Mouse (Mus musculus): ENCODE data around the gene Bach2. TPM values are rescaled to one million over a fixed set of nuclear protein-coding genes. Genes with fewer than 3 reads are reported as not detected.

Gene Bach2
- total RNA-seq, 2 experiments from 2014 or later = 8.7 to 10.9 TPM

GRCm38 (mm10) chr4:32225191-32225590, 13.4 kb upstream of the Bach2 start:
- no peak for DNase-seq

DNA sequence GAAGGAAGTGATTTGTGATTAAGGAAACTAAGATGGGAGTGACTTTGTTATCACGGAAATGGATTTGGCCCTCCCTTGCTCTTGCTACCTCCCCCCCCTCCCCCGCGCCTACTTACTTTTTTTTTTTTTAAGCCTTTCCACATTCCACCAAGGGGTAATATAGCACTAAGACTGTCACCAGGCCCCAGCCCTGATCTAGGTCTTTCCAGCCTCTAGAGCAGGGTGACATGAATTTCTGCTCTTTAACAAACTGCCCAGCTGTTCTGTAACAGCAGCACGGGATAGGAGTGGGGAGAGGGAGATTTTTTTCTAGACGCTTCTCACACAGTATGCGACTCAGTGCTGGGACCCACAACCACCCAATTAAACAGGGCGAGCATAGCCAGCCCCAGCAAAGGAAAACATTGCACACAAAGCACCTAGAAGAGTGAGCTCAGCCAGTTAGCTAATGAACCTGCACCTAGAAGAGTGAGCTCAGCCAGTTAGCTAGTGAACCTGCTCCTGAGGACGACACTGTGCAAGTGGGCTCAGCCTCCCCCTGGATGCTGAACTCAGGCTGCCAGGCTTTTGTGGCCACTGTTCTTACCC, 10.5 kb upstream of the Bach2 start:
- no peak for DNase-seq

DNA sequence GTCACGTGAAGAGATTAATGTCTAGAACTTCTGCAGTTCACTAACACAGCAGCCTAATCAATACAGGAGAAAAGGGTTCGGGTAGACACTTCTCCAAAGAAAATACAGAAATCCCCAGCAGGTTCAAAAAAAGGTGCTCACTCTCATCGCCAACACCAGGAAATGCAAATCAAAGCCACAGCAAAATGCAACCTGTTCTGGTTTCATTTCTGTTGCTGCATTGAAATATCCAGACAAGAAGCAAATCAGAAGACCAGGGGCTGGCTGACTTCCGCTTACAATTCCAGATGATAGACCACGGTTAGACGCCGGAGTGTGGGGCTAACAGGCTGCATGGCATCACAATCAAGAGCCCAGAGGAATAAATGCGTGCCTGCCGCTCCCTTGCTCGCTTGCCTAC, 9.3 kb upstream of the Bach2 start:
- DNase-seq = no peak

DNA sequence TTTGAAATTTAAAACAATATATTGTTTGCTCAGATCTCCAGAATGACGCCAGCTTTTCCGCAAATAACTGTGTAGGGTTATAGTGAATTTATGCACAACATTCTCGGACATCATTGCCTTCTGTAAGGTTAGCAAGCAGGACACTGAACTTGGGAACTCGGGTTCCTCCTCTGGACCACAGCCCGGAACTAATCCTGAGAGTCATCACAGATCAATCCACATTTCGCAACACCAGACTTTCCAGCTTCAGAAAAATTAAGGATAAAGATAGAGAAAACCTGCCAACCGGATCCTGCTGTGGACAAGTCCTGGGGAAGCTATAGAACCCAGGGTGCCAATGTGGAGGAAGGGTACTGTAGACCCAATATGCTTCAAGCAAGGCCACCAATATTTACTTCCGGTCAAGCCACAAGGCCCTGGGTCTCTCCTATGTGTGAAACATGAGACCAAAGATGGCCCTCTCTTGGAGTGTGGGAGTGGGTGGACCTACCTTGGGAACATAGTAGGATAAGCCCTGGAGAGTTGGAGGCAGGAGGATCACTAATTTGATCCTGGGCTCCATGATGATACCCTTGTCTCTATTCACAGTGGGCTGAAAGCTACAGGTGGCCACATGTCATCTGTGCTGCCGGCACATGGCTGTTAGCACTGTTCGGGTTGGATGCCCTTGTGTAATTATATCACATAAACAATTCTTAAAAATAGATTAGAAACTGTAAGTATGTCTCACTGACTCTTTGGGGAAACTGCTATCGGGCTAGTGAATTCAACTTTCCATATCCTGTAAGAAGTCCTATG, 7.1 kb upstream of the Bach2 start:
- no peak for DNase-seq

DNA sequence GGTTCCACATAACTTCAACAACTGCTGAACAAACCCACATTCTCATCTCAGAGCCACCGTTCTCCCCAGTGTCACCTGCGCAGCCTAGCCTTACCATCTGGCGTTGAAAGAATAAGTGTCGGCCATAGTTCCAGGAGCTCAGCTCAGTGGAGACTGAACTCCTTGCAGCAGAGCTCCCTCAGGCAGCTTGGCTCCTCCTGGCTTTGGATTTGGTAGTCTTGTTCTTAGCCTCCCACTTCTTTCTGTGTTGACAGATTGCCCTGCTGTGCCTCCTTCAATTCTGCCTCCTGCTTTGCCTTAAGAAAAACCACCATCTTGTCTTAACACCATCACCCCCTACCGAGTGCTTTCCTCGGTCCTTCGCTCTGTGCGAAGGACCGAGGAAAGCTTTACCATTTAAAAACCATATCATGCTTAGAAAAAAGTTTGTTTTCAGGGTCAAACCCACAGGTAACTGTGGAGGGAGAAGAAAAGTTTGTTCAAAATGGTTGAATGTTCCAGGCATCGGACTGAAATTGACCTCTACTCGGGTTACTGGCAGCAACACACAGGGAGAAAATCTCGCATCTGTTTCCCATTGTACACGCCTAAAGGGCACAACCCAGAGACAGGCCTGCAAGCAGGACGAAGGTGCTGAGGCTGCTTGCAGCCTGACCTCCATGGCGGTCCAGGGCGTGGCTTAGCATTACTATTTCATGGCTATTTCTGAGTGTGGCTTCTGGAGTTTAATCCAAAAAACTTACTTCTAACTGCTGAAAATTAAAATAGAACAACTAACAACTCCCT, 2.5 kb upstream of the Bach2 start:
- DNase-seq = no peak

DNA sequence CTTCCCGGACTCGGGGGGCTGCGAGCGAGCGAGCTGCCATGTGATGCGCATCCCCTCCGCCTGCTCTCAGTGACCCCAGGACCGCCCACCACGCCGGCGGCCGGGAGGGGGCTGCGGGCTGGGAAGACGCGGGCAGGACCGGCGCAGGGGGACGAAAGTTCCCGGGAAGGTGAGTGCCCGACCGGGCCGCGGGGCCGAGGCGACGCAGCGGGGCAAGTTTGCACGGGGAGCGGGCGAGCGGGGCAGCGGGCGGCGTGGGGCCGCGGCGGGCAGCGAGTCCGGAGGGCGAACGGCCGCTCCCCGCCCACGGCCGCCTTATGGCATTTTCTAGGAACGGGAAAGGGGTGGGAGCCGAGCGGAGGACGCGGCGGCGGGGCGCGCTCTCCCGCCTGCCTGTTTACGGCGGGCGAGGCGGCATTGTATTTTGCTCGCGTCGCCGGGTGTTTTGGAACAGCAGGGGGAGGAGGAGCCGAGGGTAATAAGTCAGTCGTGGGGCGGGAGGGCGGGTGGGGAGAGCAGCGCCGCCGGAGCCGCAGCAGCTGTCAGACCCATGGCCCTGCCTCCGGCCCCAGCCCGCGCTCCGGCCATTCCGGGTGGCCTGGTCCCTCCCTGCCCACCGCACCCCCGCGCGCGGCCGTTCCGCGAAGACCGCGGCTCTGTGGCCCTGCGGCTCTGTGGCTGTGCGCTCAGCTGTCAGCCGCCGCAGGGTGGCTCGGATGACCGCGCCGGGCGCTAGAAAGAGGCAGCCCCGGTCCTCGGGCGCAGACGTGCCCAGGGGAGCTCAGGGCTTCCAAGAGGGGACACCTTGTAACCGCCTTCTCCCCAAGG, 531 bp downstream of the Bach2 start:
- peak; percentile 78 for DNase-seq

DNA sequence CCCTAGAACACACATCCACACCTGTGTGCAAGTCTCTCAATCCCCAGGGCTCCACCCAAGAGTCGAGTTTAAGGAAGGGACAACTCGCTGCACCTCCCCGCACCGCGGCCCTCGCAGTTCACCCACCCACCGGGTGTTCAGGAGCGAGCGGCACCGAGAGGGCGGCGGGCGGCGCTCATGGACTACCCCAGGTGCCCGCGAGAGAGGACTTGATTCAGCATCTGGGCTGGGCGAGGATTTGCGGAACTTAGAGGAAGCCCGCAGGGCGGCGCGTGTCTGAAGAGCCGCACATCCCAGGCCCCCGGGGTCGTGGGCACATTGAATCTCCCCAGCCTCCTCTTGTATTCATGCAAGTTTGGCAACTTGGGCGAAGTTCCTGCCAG, 1.1 kb downstream of the Bach2 start:
- DNase-seq = peak; percentile 72

DNA sequence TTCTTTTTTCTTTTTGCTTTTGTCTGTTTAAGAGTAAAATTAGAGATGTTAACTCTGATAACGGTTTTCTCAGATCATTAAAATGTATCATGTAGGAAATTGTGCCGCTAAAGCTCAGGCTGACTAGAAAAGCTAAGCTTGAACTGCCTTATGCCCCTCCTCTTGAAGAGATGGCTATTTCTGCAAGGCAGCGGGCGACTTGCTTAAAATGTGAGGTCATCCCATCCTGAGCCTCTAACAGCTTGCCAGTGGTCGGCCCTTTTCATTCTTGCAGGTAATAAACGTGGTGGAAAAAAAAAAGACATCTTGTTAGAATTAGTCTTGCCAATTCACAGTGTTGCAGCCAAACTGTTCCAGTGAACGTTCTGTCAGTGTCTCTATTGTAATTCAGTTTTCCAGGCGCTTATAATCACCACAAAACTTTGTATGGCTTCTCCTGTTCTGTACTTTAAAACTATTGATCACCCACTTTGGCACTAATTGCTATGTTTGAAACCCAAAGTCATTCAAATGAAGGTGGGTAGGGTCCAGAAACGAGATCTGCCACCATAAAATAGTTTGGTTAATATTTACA, 1.9 kb downstream of the Bach2 start:
- no peak for DNase-seq

- DNase-seq = no peak
These were observed 2.9 kb downstream of the Bach2 start for GRCm38 (mm10) chr4:32241351-32241980.

GRCm38 (mm10) chr4:32242122-32242615, 3.6 kb downstream of the Bach2 start:
- no peak for DNase-seq

GRCm38 (mm10) chr4:32243458-32243857, 4.9 kb downstream of the Bach2 start:
- DNase-seq = no peak

GRCm38 (mm10) chr4:32244092-32244745, 5.6 kb downstream of the Bach2 start:
- no peak for DNase-seq

DNA sequence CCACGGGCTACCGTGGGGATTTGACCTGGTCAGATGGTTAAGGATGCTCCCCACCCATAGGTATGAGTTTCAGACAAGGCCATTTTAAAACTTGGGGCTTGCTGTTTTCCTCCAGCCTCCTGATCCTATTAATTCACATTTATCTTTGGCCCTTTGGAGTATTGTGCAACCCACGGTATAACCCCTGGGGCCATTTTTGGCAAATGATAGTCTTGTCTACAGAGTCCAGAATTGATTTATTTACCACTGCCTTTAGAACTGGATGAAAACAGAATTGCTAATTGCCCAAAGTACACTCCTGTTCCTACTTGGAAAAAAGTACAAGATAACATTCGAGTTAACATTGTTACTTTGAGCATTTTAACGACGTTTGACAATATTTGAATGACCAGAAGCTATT, 7.0 kb downstream of the Bach2 start:
- DNase-seq = no peak

DNA sequence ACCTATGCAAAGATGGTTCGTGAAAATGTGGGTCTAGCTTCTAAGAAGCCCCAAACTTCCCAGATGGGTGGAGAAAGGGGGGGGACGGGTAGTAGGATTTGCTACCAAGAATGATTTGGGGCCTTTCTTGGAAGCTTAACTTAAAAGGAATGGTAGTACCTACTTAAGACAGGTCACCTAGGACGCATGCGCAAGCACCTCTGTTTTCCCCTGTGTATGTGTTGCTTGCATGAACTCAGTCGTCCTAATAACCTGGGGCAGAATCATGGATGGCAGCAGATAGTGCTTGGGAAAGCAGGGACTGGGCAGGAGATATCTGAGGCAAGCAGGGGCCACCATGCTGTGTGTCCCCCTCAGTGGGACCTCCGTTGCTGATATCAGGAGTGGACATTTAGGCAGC, 7.4 kb downstream of the Bach2 start:
- DNase-seq = no peak

- no peak for DNase-seq
These were observed 8.2 kb downstream of the Bach2 start for GRCm38 (mm10) chr4:32246801-32247200.

GRCm38 (mm10) chr4:32247463-32248113, 9.0 kb downstream of the Bach2 start:
- no peak for DNase-seq

- peak; percentile 84 for DNase-seq
These were observed 9.6 kb downstream of the Bach2 start for GRCm38 (mm10) chr4:32248236-32248635.

GRCm38 (mm10) chr4:32248990-32249393, 10.4 kb downstream of the Bach2 start:
- no peak for DNase-seq

GRCm38 (mm10) chr4:32249748-32250332, 11.2 kb downstream of the Bach2 start:
- peak; percentile 34 for DNase-seq
